Mouse (Mus musculus): ENCODE results near the gene Vash2. TPM values are rescaled to one million over a fixed set of nuclear protein-coding genes. Genes with fewer than 3 reads are reported as not detected.

Vash2 gene
- polyA plus RNA-seq, 1 experiment from 2014 or later = 68.6 TPM

Other genes starting within 250 kb of the Vash2 start
- gene Rps6kc1, start 67.5 kb downstream of the Vash2 start, polyA plus RNA-seq (2016; fragmentation: Nextera tagmentation; extraction: Ambion mirVana) = 11.9 and 13.1 TPM in 2 replicates
- gene Angel2, start 54.2 kb downstream of the Vash2 start, polyA plus RNA-seq (2016; fragmentation: Nextera tagmentation; extraction: Ambion mirVana) = 38.2 and 38.3 TPM in 2 replicates
- 4.4 and 5.4 TPM in 2 replicates for gene Flvcr1, start 46.9 kb upstream of the Vash2 start, polyA plus RNA-seq (2016; fragmentation: Nextera tagmentation; extraction: Ambion mirVana)
- not detected in 2 replicates for gene Spata45, start 57.3 kb upstream of the Vash2 start, polyA plus RNA-seq (2016; fragmentation: Nextera tagmentation; extraction: Ambion mirVana)
- 19.1 and 22.6 TPM in 2 replicates for gene Tatdn3, start 83.6 kb upstream of the Vash2 start, polyA plus RNA-seq (2016; fragmentation: Nextera tagmentation; extraction: Ambion mirVana)
- 15.2 and 16.7 TPM in 2 replicates for gene Nsl1, start 83.7 kb upstream of the Vash2 start, polyA plus RNA-seq (2016; fragmentation: Nextera tagmentation; extraction: Ambion mirVana)
- 2.4 and 4.8 TPM in 2 replicates for gene Batf3, start 118.6 kb upstream of the Vash2 start, polyA plus RNA-seq (2016; fragmentation: Nextera tagmentation; extraction: Ambion mirVana)
- not detected in 2 replicates for gene Fam71a, start 185.5 kb upstream of the Vash2 start, polyA plus RNA-seq (2016; fragmentation: Nextera tagmentation; extraction: Ambion mirVana)
- 17.0 and 17.6 TPM in 2 replicates for gene Atf3, start 238.7 kb upstream of the Vash2 start, polyA plus RNA-seq (2016; fragmentation: Nextera tagmentation; extraction: Ambion mirVana)